Mouse (Mus musculus): ENCODE measurements at regions not wholly inside any gene's neighbourhood (a gene's known extent, or its start where the extent isn't known, plus 50 kb on each side); places are given as distances from the start of the nearest gene placed in this dataset.
A peak's percentile ranks its signal among the peaks of the same experiment; 100 is the strongest.

DNA sequence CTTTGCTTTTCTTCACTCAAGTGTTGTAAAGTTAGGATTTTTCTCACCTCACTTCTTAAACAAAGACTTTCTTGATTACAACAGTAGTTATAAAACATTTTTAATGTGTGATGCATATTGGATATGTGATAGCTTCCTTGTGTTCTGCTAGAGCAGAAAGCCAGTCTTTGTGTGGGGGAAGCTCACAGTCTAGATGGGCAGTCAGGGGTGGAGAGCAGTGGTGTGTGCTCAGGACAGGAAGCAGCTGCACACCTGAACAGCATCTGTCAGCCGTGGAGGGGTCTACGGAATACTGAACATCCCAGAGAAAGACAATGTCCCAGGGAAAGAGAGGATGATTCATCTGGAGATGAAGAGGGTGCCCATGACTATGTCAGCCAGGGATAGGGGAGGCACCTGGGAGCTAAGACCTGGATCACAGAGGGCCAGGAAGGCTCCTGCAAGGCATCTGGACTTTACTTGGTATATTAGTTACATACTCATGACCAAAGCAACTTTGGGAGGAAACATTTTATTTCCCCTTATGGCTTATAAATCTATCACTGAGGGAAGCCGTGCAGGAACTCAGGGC, 53.9 kb upstream of the Zfp648 start:
- Histone ChIP-seq H3K9me3 (replicated peaks; ENCODE audit: control insufficient read depth, low read length) (no peaks in the 10 kb centered on the region), H3K4me2 (ENCODE audit: low read depth, low read length) (no peak overlapping the region), H3K27me3 (ENCODE audit: control insufficient read depth, insufficient read depth, low read length) (no peaks in the 10 kb centered on the region), H3K27ac (ENCODE audit: low read depth) (no peak overlapping the region), H3K36me3 (replicated peaks; ENCODE audit: control insufficient read depth, insufficient read depth, low read length) (no peaks in the 10 kb centered on the region), H3K4me3 (ENCODE audit: low read depth, low read length) (no peak overlapping the region), H3K4me1 (ENCODE audit: control insufficient read depth, insufficient read depth) (no peaks in the 10 kb centered on the region), H3K9ac (replicated peaks; ENCODE audit: low read depth, low read length) (no peak overlapping the region)
- DNase-seq (ENCODE audit: low spot score) (no peak), ATAC-seq (ENCODE audit: insufficient read depth, low read depth) (no peak)
- 73% methylated on average over 3 of the region's 3 CpGs for WGBS
- no peak for TF ChIP-seq CTCF (IDR thresholded peaks at IDR 0.05; ENCODE audit: low read depth)
- no peak for TF ChIP-seq EP300 (IDR thresholded peaks at IDR 0.05; ENCODE audit: low read depth)

DNA sequence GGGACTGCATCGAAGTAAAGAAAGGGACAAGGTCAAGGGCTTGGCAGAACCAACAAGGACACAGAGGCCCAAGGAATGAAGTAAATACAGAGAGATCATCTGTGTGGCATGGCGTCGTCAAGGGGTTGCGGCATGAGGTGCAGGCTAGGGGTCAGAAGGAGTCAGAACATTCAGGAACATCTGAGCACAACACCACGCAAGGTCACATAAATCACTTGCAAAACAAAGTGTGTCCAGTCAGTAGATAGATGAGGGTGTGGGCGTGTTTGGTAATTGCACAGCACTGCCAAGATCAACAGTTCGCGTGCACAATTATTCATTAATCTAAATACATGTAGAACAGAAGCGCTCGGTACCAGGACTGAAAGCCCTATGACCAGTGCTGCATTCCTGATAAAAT, 52.0 kb upstream of the Zfp648 start:
- H3K4me1 ChIP-seq (ENCODE audit: control insufficient read depth, insufficient read depth): no peaks in the 10 kb centered on the region
- H3K27me3 ChIP-seq (ENCODE audit: control insufficient read depth, insufficient read depth, low read length): no peaks in the 10 kb centered on the region
- H3K9me3 ChIP-seq (replicated peaks; ENCODE audit: control insufficient read depth, low read length): no peaks in the 10 kb centered on the region
- TF ChIP-seq EP300 (IDR thresholded peaks at IDR 0.05; ENCODE audit: low read depth): no peak
- no peak for TF ChIP-seq CTCF (IDR thresholded peaks at IDR 0.05; ENCODE audit: low read depth)
- no peak overlapping the region for H3K4me2 ChIP-seq (ENCODE audit: low read depth, low read length)
- no peaks in the 10 kb centered on the region for H3K36me3 ChIP-seq (replicated peaks; ENCODE audit: control insufficient read depth, insufficient read depth, low read length)
- DNase-seq (ENCODE audit: low spot score) (no peak), ATAC-seq (ENCODE audit: insufficient read depth, low read depth) (no peak)
- WGBS: 62% methylated on average over 10 of the region's 10 CpGs
- no peak overlapping the region for H3K4me3 ChIP-seq (ENCODE audit: low read depth, low read length)
- no peak overlapping the region for H3K27ac ChIP-seq (ENCODE audit: low read depth)
- H3K9ac ChIP-seq (replicated peaks; ENCODE audit: low read depth, low read length): no peak overlapping the region

DNA sequence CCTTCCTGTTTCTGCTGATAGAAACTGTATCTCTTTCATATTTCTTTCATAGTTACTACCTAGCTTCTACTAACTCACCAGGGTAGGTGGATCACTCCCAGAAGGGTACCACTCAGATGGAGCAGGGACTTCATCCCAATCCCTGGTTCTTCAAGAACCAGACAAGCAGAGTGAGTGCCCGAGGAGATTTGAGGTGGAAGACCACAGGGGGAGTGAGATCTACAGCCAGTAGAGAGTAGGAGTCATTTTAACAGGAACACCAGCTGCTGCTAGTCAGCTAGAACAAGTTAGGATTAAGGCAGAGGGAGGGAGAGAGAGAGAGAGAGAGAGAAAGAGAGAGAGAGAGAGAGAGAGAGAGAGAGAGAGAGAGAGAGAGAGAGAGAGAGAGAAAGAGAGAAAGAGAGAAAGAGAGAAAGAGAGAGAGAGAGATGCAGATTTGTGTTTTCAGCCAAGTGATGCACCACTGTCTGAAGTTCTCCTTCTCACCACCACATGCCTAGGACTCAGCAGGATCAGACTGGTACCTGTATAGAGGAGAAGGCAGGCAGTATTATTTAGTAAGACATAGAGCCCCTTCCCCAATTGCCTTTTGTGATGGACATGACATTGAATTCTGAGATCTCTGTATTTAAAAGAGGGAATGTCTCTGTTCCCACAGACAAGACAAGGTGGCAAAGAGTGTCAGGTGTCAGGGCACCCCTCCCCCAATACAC, 51.4 kb upstream of the Zfp648 start:
- Histone ChIP-seq H3K27ac (ENCODE audit: low read depth) (no peak overlapping the region), H3K9ac (replicated peaks; ENCODE audit: low read depth, low read length) (no peak overlapping the region), H3K4me3 (ENCODE audit: low read depth, low read length) (no peak overlapping the region), H3K4me2 (ENCODE audit: low read depth, low read length) (no peak overlapping the region), H3K9me3 (replicated peaks; ENCODE audit: control insufficient read depth, low read length) (no peaks in the 10 kb centered on the region), H3K27me3 (ENCODE audit: control insufficient read depth, insufficient read depth, low read length) (no peaks in the 10 kb centered on the region), H3K36me3 (replicated peaks; ENCODE audit: control insufficient read depth, insufficient read depth, low read length) (no peaks in the 10 kb centered on the region), H3K4me1 (ENCODE audit: control insufficient read depth, insufficient read depth) (no peaks in the 10 kb centered on the region)
- no peak for TF ChIP-seq EP300 (IDR thresholded peaks at IDR 0.05; ENCODE audit: low read depth)
- TF ChIP-seq CTCF (IDR thresholded peaks at IDR 0.05; ENCODE audit: low read depth): no peak
- WGBS: 61% methylated on average over 1 of the region's 1 CpGs
- ATAC-seq (ENCODE audit: insufficient read depth, low read depth) (no peak), DNase-seq (ENCODE audit: low spot score) (no peak)

DNA sequence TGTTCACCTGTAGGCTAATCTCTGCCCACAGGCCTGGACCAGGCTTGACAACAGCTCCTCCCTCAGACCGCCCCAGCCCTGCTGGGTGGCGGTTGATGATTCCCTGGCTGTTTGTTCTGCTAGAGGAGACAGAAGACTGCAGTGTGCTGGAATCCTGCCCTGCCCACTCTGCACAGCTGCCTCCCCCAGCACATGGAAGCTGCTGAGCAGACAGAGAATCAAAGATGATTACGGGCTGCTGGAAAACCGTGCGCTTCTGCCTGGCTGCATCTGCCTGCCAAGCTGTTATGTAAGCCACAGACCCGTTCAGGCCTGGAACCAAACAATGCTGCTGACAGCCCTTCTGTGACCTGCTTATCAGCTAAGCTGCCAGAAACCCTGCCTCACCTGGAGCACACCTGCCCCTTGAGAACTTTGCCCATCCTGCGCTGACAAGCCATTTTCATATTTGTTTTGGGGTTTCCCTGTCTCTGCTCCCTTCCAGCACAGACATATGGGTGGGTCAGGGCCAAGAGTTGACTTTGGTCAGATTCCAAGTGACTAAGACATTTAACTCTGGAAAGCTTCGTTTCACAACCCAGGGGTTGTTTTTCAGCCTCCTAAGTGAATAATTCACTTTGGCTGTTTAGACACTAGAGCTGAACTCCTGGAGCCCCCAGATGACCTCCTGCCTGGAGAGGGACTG, 50.7 kb upstream of the Zfp648 start:
- Histone ChIP-seq H3K4me2 (ENCODE audit: low read depth, low read length) (peak overlapping the region; percentile 8), H3K4me3 (ENCODE audit: low read depth, low read length) (no peak overlapping the region), H3K9me3 (replicated peaks; ENCODE audit: control insufficient read depth, low read length) (no peaks in the 10 kb centered on the region), H3K27me3 (ENCODE audit: control insufficient read depth, insufficient read depth, low read length) (no peaks in the 10 kb centered on the region), H3K4me1 (ENCODE audit: control insufficient read depth, insufficient read depth) (no peaks in the 10 kb centered on the region), H3K36me3 (replicated peaks; ENCODE audit: control insufficient read depth, insufficient read depth, low read length) (no peaks in the 10 kb centered on the region), H3K27ac (ENCODE audit: low read depth) (peak overlapping the region; percentile 17; the same call in 1 of the 2 replicates), H3K9ac (replicated peaks; ENCODE audit: low read depth, low read length) (no peak overlapping the region)
- ATAC-seq (ENCODE audit: insufficient read depth, low read depth) (peak; percentile 80), DNase-seq (ENCODE audit: low spot score) (peak; percentile 65)
- TF ChIP-seq CTCF (IDR thresholded peaks at IDR 0.05; ENCODE audit: low read depth) (no peak), EP300 (IDR thresholded peaks at IDR 0.05; ENCODE audit: low read depth) (no peak; the same call in 1 of the 2 replicates)
- 22% methylated on average over 8 of the region's 8 CpGs for WGBS

Data from heart, postnatal 0 days (tissue).